Mouse (Mus musculus) neutrophil, adult 65 days (primary cell): ENCODE results near the gene St13. TPM values are rescaled to one million over a fixed set of nuclear protein-coding genes. Genes with fewer than 3 reads are reported as not detected.

ENCODE experiments used
- total RNA-seq: library from RNA; stranded (reverse); gene quantifications from 2 replicates; pipeline ENCODE4 v1.2.4, GENCODE M21; 2023

The St13 gene
- total RNA-seq, result 34.5 and 35.0 TPM in 2 replicates

GRCm38 (mm10) chr15:81399638-81400315, at the start of gene St13, which contains the start of gene Xpnpep3:
St13 (minus strand) TSS chr15:81400077.
Xpnpep3 (plus strand) TSS chr15:81400138.

GRCm38 (mm10) chr15:81408199-81408598, 8.3 kb upstream of the St13 start, which contains the start of gene Dnajb7:
Dnajb7 (minus strand) TSS chr15:81408299.

GRCm38 (mm10) chr15:81360345-81361021, 39.4 kb downstream of the St13 start, which contains the start of gene Slc25a17:
Slc25a17 (minus strand) TSS chr15:81360812.

Other genes with a start within 250 kb of the St13 start
- gene Mrtfa, start 209.3 kb downstream of the St13 start, total RNA-seq, result 184 and 210 TPM in 2 replicates
- gene Mchr1, start 164.6 kb downstream of the St13 start, total RNA-seq, result not detected in 2 replicates
- gene Slc25a17, start 39.3 kb downstream of the St13 start, total RNA-seq, result 12.8 and 16.9 TPM in 2 replicates
- 7.9 and 8.3 TPM in 2 replicates for gene Xpnpep3, start 61 bp upstream of the St13 start, total RNA-seq
- gene Dnajb7, start 8.2 kb upstream of the St13 start, total RNA-seq, result not detected in 2 replicates
- 66.0 and 74.9 TPM in 2 replicates for gene Rbx1, start 66.2 kb upstream of the St13 start, total RNA-seq
- gene Ep300, start 185.3 kb upstream of the St13 start, total RNA-seq, result 163 and 211 TPM in 2 replicates